Mouse (Mus musculus) liver, embryonic 13.5 days (tissue): ENCODE measurements at regions not wholly inside any gene's neighbourhood (a gene's known extent, or its start where the extent isn't known, plus 50 kb on each side); places are given as distances from the start of the nearest gene placed in this dataset.

ENCODE experiments used
- ATAC-seq: fragments of 200-750 bp; cut with Nextera tagmentation; 2 replicates; pipeline ENCODE4 v1.8.0; 2017; ENCODE audit warnings: low read depth, mild to moderate bottlenecking, moderate number of reproducible peaks, moderate library complexity
- DNase-seq: peaks from one replicate; pipeline ENCODE4 v3.0.0; 2022
- H3K27ac ChIP-seq: fragments of 300-500 bp; sonication (generic); 2 replicates; pipeline ENCODE4 v1.5.1; 2015; ENCODE audit warnings: moderate library complexity, mild to moderate bottlenecking, inconsistent platforms
- H3K27me3 ChIP-seq: fragments of 300-500 bp; sonication (generic); 2 replicates; pipeline ENCODE4 v1.6.1; 2015; ENCODE audit warnings: mild to moderate bottlenecking, inconsistent platforms
- H3K36me3 ChIP-seq: fragments of 300-500 bp; sonication (generic); 2 replicates; pipeline ENCODE4 v1.6.1; 2015; ENCODE audit warnings: mild to moderate bottlenecking, inconsistent platforms
- H3K4me1 ChIP-seq: fragments of 300-500 bp; sonication (generic); replicated peaks from 2 replicates; pipeline ENCODE4 v1.6.1; 2015; ENCODE audit warnings: inconsistent platforms
- H3K4me2 ChIP-seq: fragments of 300-500 bp; sonication (generic); 2 replicates; pipeline ENCODE4 v1.6.1; 2015; ENCODE audit warnings: inconsistent platforms, mild to moderate bottlenecking, moderate library complexity
- H3K4me3 ChIP-seq: fragments of 300-500 bp; sonication (generic); replicated peaks from 2 replicates; pipeline ENCODE4 v1.5.1; 2015; ENCODE audit warnings: mild to moderate bottlenecking, inconsistent platforms
- H3K9ac ChIP-seq: fragments of 300-500 bp; sonication (generic); 2 replicates; pipeline ENCODE4 v1.6.1; 2015; ENCODE audit warnings: mild to moderate bottlenecking, inconsistent platforms
- H3K9me3 ChIP-seq: fragments of 300-500 bp; sonication (generic); replicated peaks from 2 replicates; pipeline ENCODE4 v1.6.1; 2016; ENCODE audit warnings: inconsistent platforms
- WGBS: fragments of 180-500 bp; shearing (Covaris S2); methylation state at CpG from one replicate; pipeline ENCODE4 v1.1.7; 2015; ENCODE audit not compliant: insufficient replicate concordance; 5-methylcytosine and 5-hydroxymethylcytosine counted together

- H3K9ac ChIP-seq = no peak overlapping the region
- no peaks in the 10 kb centered on the region for H3K27me3 ChIP-seq
- H3K4me2 ChIP-seq = no peak overlapping the region
- no peaks in the 10 kb centered on the region for H3K4me1 ChIP-seq
- H3K4me3 ChIP-seq = no peak overlapping the region
- no peaks in the 10 kb centered on the region for H3K9me3 ChIP-seq
- H3K36me3 ChIP-seq = no peaks in the 10 kb centered on the region
- H3K27ac ChIP-seq = no peak overlapping the region
- no peak for DNase-seq
- WGBS = 55% methylated on average over 2 of the region's 2 CpGs
- no peak for ATAC-seq
Measured at GRCm38 (mm10) chr12:109662179-109662578, 62.0 kb upstream of the Rtl1 start.

DNA sequence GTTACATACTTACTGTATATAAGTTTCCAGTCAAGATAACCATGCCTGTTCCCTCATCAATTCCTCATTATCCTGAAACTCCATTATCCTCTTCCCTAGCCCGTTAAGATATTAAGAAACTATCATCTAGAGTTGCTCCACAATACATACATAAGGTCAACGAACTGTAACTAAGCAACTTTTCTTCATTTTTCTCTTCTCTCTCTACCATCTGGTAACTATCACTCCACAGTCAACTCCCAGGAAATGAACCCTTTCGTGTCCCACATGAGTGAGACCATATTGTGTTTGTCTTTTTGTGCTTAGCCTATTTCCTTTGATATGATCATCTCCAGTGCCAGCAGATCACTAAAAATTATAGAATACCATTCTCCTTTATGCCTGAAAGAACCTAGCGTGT lies 74.6 kb upstream of the Rtl1 start:
- no peak overlapping the region for H3K9ac ChIP-seq
- 59% methylated on average over 4 of the region's 4 CpGs for WGBS
- no peak for ATAC-seq

DNA sequence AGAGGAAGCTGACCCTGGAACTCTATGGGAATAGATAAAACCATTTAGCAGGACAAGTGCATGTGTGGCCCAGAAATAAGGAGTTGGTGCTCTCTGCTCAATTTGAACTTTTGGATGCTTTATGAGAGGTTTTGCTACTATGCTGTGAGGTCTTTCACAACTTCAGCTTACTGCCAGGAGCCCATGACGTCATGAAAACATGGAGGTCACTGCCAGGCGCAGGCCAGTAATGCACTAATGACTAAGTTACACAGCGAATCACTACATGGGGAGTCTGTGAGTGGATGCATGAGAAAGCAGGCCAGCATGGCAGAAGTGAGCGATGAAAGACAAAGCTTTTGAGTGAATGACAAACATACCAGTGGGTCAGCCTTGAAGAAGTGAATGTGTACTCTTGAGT lies 93.9 kb upstream of the Rtl1 start:
- no peak overlapping the region for H3K4me3 ChIP-seq
- no peak overlapping the region for H3K27ac ChIP-seq
- ATAC-seq (no peak), DNase-seq (no peak)
- WGBS = 67% methylated on average over 4 of the region's 4 CpGs
- no peaks in the 10 kb centered on the region for H3K9me3 ChIP-seq
- no peaks in the 10 kb centered on the region for H3K4me1 ChIP-seq
- no peak overlapping the region for H3K4me2 ChIP-seq
- H3K9ac ChIP-seq = no peak overlapping the region
- no peaks in the 10 kb centered on the region for H3K27me3 ChIP-seq
- H3K36me3 ChIP-seq = peaks cover 12% of the 10 kb centered on the region

More for the DNA sequence above, 74.6 kb upstream of the Rtl1 start:
- no peaks in the 10 kb centered on the region for H3K4me1 ChIP-seq
- H3K36me3 ChIP-seq = no peaks in the 10 kb centered on the region
- no peaks in the 10 kb centered on the region for H3K9me3 ChIP-seq
- H3K27ac ChIP-seq = no peak overlapping the region
- DNase-seq = no peak
- H3K27me3 ChIP-seq = no peaks in the 10 kb centered on the region
- H3K4me2 ChIP-seq = no peak overlapping the region
- no peak overlapping the region for H3K4me3 ChIP-seq

GRCm38 (mm10) chr12:109694801-109695430 lies 94.8 kb upstream of the Rtl1 start:
- H3K27me3 ChIP-seq = no peaks in the 10 kb centered on the region
- no peak overlapping the region for H3K4me2 ChIP-seq
- no peak overlapping the region for H3K27ac ChIP-seq
- H3K36me3 ChIP-seq = peaks cover 12% of the 10 kb centered on the region
- ATAC-seq (no peak), DNase-seq (no peak)
- no peak overlapping the region for H3K9ac ChIP-seq
- H3K4me1 ChIP-seq = no peaks in the 10 kb centered on the region
- no peaks in the 10 kb centered on the region for H3K9me3 ChIP-seq
- no peak overlapping the region for H3K4me3 ChIP-seq
- WGBS = 51% methylated on average over 5 of the region's 5 CpGs

- DNase-seq = no peak
- Histone ChIP-seq H3K27ac (no peak overlapping the region), H3K27me3 (no peaks in the 10 kb centered on the region), H3K36me3 (no peaks in the 10 kb centered on the region), H3K9ac (no peak overlapping the region), H3K4me3 (no peak overlapping the region), H3K4me1 (no peaks in the 10 kb centered on the region), H3K4me2 (no peak overlapping the region), H3K9me3 (0 out of 2 replicates have a peak, but pooled peaks cover 3% of the 10 kb centered on the region)
- ATAC-seq = no peak; the same call in 1 of the 2 replicates
- 68% methylated on average over 6 of the region's 6 CpGs for WGBS
Measured at GRCm38 (mm10) chr12:109706820-109707219, 106.7 kb upstream of the Rtl1 start.

DNA sequence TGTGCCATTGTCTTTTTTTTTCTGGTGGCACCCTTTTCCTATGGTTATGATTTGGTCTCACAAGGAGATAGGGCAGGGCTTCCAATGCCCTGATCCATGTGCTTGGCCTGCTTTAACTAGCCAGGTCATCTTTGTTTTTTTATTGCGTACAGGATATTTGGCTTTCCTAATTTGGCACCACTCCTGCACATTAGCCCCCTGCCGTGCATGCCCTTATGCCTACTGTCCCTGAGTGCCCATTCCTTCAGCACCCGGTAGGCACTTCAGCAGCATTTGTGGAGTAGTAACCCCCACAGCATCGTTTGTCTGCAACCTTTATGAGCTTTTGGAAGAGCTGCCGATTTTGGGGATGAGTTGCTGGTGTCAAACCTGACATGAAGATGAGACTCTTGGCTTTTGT lies 109.5 kb upstream of the Rtl1 start:
- no peak for DNase-seq
- H3K4me3 ChIP-seq = no peak overlapping the region
- no peaks in the 10 kb centered on the region for H3K27me3 ChIP-seq
- 67% methylated on average over 5 of the region's 5 CpGs for WGBS
- H3K4me2 ChIP-seq = no peak overlapping the region
- H3K36me3 ChIP-seq = no peaks in the 10 kb centered on the region
- no peaks in the 10 kb centered on the region for H3K4me1 ChIP-seq
- H3K9me3 ChIP-seq = peaks cover 13% of the 10 kb centered on the region; the same call in 1 of the 2 replicates
- no peak overlapping the region for H3K9ac ChIP-seq
- ATAC-seq = no peak
- H3K27ac ChIP-seq = no peak overlapping the region

DNA sequence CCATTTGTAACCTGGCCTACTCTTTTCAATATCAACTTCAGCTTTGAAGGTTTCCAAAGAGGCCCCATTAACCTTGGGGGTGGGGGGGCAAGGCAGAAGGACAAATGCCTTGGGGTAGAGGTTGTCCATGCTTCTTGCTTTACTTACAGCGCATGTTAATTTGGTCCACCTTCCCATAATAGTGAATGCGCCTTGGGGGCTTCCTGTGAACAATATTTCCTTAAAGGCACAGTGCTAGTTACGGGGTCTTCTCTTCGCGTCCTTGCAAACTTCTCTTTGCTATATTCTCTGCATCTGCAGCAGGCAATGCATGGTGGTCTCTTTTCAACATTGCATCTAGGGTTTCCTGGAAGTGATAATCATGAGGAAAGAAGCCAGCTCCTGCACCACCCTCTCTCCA lies 111.3 kb upstream of the Rtl1 start:
- 78% methylated on average over 5 of the region's 5 CpGs for WGBS

GRCm38 (mm10) chr12:109711946-109712345 lies 111.8 kb upstream of the Rtl1 start:
- ATAC-seq (no peak), DNase-seq (no peak)
- no peaks in the 10 kb centered on the region for H3K27me3 ChIP-seq

More for the DNA sequence above, 111.3 kb upstream of the Rtl1 start:
- H3K9me3 ChIP-seq = peaks cover 13% of the 10 kb centered on the region; the same call in 1 of the 2 replicates
- H3K4me1 ChIP-seq = no peaks in the 10 kb centered on the region
- no peak overlapping the region for H3K4me3 ChIP-seq
- no peaks in the 10 kb centered on the region for H3K27me3 ChIP-seq
- ATAC-seq = no peak
- H3K27ac ChIP-seq = no peak overlapping the region
- no peak overlapping the region for H3K4me2 ChIP-seq
- no peak overlapping the region for H3K9ac ChIP-seq
- H3K36me3 ChIP-seq = no peaks in the 10 kb centered on the region; the same call in 1 of the 2 replicates
- no peak for DNase-seq

DNA sequence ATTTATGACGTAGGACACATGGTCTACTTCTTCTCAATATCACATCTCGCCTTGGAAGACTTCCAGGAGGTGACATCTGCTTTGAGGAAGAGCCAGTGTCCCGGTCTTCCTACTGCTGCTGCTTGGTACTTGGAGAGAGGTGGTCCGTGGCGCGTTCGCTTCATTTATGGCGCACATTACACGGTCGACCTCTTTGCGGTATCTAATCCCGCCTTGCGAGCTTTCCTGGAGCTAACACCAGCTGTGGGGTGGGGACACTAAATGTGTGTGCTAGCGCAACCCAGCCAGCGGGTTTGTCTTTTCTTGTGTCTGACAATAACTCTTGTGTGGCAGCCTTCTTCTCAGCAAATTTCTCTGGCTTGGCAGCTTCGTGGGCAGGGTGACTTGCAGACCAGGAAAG lies 112.3 kb upstream of the Rtl1 start:
- H3K27ac ChIP-seq = no peak overlapping the region
- H3K27me3 ChIP-seq = no peaks in the 10 kb centered on the region
- H3K4me2 ChIP-seq = no peak overlapping the region
- H3K36me3 ChIP-seq = no peaks in the 10 kb centered on the region; the same call in 1 of the 2 replicates
- H3K9ac ChIP-seq = no peak overlapping the region
- no peak for DNase-seq
- ATAC-seq = no peak
- no peaks in the 10 kb centered on the region for H3K4me1 ChIP-seq
- H3K9me3 ChIP-seq = peaks cover 13% of the 10 kb centered on the region; the same call in 1 of the 2 replicates
- no peak overlapping the region for H3K4me3 ChIP-seq
- WGBS = 79% methylated on average over 16 of the region's 16 CpGs

More at GRCm38 (mm10) chr12:109711946-109712345, 111.8 kb upstream of the Rtl1 start:
- H3K9ac ChIP-seq = no peak overlapping the region
- H3K27ac ChIP-seq = no peak overlapping the region
- H3K9me3 ChIP-seq = peaks cover 13% of the 10 kb centered on the region; the same call in 1 of the 2 replicates
- H3K36me3 ChIP-seq = no peaks in the 10 kb centered on the region; the same call in 1 of the 2 replicates
- WGBS = 70% methylated on average over 7 of the region's 7 CpGs
- no peaks in the 10 kb centered on the region for H3K4me1 ChIP-seq
- no peak overlapping the region for H3K4me3 ChIP-seq
- no peak overlapping the region for H3K4me2 ChIP-seq

DNA sequence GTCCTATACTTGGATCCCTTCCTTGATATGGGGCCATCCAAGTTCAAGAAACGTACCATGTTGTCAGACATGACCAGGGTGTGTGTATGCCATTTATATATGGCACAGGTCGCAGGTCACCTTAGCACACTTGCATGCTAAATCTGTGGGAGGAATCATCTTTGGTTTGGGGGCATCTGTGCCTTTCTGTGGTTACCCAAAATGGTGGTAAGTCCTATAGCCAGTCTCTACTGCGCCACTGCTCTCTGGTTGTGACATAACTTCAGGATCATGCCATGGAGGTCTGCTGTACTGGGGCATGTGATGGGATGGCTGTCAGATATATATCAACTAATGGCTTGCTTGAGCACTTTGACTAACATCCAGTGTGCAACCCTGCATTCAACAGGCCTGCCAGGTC lies 112.9 kb upstream of the Rtl1 start:
- Histone ChIP-seq H3K27me3 (no peaks in the 10 kb centered on the region), H3K9ac (no peak overlapping the region), H3K36me3 (peaks cover 2% of the 10 kb centered on the region; the same call in 1 of the 2 replicates), H3K4me3 (no peak overlapping the region), H3K9me3 (peaks cover 13% of the 10 kb centered on the region; the same call in 1 of the 2 replicates), H3K27ac (no peak overlapping the region), H3K4me2 (no peak overlapping the region), H3K4me1 (no peaks in the 10 kb centered on the region)
- ATAC-seq = no peak
- WGBS = 68% methylated on average over 3 of the region's 3 CpGs
- DNase-seq = no peak

DNA sequence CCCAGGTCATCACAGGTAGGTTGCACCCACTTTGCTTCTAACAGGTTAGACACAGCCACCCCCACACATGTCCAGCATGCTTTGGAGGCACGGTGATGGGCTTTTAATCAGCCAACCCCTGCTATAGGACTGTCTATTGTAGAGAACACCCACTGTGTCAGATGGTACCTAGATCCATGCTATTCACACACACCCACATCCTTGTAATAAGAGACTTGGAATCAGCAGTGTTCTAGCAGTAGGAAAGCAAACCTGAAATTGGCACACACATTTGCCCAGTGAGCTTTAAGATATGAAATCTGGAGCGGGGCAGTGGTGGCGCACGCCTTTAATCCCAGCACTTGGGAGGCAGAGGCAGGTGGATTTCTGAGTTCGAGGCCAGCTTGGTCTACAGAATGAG lies 113.9 kb upstream of the Rtl1 start:
- ATAC-seq (no peak), DNase-seq (no peak)
- peaks cover 13% of the 10 kb centered on the region; the same call in 1 of the 2 replicates for H3K9me3 ChIP-seq
- 76% methylated on average over 5 of the region's 5 CpGs for WGBS
- peaks cover 7% of the 10 kb centered on the region; the same call in 1 of the 2 replicates for H3K36me3 ChIP-seq
- no peak overlapping the region for H3K4me2 ChIP-seq
- no peak overlapping the region for H3K27ac ChIP-seq
- H3K4me3 ChIP-seq = no peak overlapping the region
- H3K27me3 ChIP-seq = no peaks in the 10 kb centered on the region
- no peak overlapping the region for H3K9ac ChIP-seq
- no peaks in the 10 kb centered on the region for H3K4me1 ChIP-seq

GRCm38 (mm10) chr12:109716991-109717390 lies 116.9 kb upstream of the Rtl1 start:
- Histone ChIP-seq H3K36me3 (peaks cover 20% of the 10 kb centered on the region; the same call in 1 of the 2 replicates), H3K27ac (no peak overlapping the region), H3K9me3 (peaks cover 12% of the 10 kb centered on the region; the same call in 1 of the 2 replicates), H3K4me1 (no peaks in the 10 kb centered on the region), H3K4me2 (no peak overlapping the region), H3K9ac (no peak overlapping the region), H3K27me3 (no peaks in the 10 kb centered on the region), H3K4me3 (no peak overlapping the region)
- WGBS = 84% methylated on average over 20 of the region's 20 CpGs
- no peak for DNase-seq
- no peak for ATAC-seq
